Mouse (Mus musculus): ENCODE measurements around the gene Shc3.

Shc3 gene

DNA sequence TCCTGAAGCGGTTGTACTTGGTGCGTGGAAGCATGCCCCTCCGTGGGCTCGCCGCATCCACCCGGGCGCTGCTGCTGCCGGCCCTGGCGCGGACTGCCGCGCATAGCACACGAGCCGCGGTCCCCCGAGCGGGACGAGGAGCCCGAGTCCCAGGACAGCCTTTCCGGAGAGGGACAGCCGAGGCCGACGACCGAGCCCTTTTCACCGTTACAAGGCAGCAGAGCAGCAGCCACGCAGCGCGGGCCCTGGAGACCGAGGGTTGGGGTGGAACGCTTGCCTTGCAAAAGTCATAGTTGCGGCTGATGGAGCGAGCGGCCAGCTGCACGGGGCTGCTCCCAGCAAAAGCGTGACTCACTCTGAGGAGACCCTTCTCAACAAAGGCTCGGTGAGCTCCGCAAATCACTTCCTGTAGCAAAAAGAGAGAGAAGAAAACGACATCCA is 1.8 kb downstream of the Shc3 start:
- no peak for DNase-seq

DNA sequence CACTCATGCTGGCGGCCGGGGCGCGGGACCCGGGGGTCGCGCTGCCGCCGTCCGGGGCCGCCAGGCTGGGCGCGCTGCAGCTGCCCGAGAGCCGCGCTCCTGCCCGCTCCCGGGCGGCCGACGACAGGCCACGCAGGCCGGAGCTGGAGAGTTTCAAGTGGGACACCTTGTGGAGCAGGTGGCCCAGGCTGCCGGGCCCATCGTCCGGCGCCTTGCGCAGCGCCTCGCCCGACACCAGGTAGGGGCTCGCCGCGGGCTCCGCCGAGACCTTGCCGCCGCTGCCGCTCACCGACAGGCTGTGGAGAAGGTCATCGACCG is 2.2 kb downstream of the Shc3 start:
- DNase-seq = no peak

DNA sequence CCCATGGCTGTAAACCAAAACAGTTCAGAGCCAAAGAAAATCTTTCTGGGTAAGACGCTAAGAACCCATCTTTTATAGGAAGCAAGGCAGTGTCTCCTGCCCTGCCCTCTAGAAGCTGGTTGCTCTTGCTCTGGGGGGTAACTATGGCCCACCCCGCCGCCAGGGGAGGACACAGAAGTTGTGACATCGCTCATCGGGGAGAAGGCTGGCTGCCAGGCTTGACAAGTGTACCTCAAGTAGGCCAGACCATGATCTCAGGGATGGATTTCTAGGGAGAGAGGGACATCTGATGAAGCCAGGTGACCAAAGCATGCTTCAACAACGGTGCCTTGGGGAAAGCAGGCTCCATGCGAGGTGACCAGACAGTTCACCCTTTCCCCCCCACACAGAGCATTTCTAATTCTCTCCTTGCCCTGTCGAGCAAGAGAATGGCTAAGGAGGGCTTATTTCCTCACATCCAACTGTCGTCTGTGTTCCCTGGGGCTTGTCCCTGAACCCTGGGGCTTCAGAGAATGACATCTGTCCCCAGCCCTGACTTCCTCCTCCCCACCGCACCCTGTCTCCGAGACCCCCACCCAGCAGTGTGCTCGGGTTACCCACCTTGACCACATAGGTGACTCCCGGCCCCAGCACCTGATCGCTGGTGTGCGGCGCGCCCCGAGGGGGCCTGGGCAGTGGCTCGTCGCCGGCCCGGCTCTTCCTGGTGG is 2.7 kb downstream of the Shc3 start:
- no peak for DNase-seq

DNA sequence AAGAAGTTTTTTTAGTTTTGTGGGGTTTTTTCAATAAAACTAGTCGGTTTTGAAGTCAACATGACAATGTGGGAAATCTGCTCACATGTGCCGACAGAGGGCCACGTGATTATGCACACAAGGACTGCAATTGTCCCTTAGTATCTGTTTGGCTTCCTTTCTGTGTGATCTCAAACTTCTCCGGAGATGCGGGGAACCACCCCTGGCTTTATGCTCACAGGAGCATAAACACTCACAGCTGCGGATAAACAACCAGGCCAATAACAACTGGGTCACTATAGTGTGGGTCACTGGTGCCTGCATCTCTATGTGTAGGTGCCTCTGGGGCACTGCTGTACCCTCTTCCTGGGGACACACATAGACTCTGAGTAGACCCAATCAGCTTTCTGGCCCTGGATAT is 4.5 kb downstream of the Shc3 start:
- no peak for DNase-seq

DNA sequence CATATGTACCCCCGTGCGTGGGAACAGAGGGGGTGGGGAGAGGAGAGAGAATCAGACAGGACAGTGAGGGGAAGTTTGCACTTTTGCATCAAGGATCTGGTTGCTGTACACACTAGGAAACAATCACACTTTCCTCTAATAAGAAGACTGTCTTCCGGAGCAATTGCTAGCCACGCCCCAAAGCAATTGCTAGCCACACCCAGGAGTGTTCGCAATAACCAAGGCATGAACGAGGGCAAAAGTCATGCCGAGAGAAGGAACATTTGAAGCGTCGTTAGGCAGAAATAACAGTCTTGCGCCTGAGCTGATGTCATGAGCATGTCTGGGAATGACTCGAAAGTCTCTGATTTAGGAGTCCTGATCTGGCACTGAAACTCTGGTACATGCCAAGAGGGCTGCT is 15.9 kb downstream of the Shc3 start:
- DNase-seq = peak; percentile 47

DNA sequence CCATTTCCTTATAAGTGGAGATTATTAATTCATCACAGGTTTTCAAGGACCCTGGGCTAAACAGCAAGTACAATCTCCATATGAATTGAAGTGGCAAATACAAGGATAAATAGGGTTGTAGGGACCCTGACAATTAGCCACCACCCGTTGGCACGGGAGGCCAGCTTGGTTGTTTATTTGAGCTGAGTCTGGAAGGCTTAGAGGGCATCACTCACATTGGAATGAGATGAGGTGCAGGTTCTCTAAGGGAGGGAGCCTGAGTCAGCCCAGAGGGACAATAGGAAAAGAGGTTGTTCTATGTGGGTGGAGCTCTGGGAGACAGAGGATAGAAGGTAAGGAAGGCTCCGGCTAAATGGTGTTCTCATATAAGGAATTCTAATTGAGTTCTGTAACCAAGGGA is 17.0 kb downstream of the Shc3 start:
- DNase-seq = no peak

DNA sequence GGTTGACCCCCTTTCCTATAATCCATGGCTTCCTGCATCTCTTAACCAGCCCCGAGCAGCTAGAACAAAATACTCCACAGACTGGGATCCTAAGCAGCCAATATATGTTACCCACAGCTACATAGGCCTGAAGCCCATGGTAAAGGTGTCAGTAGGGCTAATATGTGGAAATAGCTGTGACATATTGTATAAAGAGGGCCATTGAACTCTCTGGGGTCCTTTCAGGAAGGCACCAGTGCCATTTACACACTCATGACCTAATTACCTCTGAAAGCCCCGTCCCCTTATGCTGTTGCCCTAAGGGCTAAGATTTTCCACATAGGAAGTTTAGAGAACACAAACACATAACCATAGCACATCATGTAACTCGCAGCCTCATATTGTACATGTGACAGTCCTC is 17.4 kb downstream of the Shc3 start:
- DNase-seq = no peak

DNA sequence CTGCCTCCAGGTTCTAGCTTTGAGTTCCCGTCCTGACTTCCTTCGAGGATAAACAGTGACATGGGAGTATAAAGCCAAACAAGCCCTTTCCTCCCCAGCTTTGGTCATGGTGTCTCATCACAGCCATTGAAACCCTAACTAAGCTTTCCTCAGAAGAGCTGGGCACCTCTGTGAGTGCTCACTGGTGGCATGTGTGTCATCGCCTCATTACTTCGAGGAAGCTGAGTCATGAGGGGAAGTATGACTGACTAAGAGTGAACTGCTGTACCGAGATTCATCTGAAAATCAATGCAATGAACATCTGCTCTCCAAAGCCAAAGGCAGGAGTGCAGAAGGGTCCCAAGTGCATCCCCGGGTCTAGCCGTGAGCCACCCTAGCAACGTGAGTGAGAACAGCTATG is 29.4 kb downstream of the Shc3 start:
- DNase-seq = no peak

DNA sequence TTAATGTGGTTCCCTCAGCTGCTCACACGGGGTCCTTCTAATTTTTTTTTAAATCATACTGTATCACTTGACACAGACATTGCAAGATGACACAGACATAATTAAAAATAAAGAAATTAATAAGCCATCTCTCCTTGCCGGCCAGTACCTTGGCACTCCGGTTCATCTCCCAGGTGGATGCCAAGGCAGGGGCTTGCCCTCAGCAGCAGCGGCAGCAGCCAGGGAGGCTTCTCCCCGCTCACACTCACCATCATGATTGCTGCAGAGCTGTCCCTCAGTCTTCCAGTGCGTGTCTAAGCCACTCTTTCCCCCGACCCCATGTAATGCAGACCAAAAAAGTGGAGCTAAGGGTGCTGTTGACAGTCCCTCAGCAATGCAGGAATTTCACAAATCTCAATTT is 33.9 kb downstream of the Shc3 start:
- no peak for DNase-seq

DNA sequence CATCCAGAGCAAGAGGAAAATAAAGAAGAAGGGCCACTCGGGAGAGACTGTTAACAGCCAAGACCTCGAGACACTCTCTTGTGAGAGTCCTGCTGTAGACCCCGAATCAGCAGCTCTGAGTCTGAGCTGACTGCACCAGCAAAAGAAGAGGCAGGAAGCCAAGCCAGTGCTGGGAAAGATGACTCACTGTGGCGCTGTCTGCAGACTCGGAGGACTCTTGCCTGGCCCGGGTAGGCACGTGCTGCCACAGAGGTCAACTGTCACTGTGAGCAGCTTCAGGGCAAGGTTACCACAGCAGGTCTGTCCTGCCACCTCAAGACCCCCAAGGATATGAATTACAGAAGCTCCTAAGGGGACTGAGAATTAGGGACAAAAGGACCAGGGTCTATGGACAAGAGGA is 42.7 kb downstream of the Shc3 start:
- peak; percentile 11 for DNase-seq

DNA sequence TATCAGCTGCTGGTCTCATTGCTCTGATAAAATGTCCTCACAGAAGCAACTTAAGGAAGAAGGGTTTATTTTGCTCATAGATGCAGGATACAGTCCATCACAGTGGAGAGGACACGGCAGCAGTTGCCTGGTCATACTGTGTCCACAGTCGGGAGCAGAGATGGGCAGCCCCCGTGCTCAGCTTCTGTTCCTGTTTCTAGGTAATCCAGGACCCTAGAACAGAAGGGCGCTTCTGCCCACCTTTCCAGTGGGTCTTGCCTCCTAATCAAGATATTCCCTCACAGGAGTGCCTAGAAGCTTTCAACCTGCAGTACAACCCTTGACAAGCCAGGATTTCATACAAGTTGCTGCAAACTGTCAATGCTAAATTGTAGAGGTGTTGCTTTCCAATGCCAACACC is 44.9 kb downstream of the Shc3 start:
- no peak for DNase-seq

DNA sequence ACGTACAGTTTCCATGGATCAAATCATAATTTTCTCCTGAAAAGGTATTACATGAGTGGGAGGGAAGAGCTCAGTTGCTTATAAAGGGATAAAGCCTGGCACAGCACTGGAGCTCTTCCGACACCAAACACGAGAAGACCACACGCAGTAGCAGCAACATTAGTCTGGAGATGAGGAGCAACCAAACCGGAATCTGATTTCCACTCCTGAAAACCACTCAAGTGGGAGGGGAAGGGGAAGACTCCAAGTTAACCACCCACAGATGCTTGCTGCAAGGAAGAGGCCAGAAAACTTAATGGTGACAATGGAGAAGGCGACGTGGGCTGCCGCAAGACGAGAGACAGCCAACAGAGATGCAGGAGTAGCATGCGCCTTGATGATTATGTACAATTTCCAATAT is 45.9 kb downstream of the Shc3 start:
- no peak for DNase-seq

DNA sequence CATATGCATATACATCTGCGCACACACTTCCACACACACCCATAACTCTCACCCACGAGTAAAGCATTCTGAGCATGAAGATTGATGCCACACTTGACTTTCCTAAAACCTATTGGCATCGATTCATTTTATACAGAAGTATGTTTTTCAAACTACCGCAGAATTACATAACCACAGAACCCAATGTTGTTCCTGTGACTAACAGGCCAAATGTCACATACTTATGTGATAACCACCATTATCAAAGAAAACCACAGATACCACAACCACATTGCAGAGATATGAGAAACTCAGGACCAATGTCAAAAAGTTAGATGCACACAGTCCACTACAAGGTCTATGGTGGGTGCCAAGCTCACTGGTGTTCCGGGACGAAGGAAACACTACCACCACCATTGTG is 50.3 kb downstream of the Shc3 start:
- DNase-seq = peak; percentile 2

DNA sequence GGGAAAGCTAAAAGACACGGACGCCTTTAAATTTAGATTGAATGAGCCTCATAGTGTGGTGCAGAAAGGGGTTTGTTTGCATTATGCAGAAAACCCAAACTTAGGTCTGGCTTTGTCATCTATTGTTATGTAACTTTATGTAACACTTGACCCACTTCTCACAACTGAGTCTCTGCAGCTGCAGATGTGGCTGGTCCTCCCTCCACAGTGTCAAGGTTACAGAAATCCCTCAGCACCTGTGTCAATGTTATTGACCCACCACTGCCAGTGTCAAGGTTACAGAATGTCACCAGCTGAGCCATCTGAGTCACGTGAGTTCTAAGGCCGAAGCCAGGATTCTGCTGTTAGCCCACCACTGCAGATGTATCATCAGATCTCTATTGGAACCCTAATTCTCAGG is 51.3 kb downstream of the Shc3 start:
- DNase-seq = no peak

DNA sequence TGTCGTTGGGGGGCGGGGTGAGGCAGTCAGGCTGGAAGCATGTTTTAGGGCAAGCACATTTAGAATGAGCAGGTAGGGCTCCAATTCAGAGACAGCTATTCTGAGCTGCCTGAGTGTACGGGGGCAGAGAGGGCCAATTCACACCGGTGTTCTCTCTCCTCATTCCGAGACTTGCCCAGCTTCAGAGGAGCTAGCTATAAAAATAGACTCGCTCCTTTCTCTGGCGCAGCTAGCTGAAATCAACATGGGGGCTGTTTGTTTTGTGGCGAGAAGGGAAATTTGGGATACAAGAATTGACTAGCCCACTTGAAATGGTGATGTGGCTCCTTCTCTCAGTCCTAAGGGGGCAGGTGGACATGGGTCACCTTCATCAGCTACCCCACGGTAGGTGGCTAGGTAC is 60.4 kb downstream of the Shc3 start:
- DNase-seq = no peak

DNA sequence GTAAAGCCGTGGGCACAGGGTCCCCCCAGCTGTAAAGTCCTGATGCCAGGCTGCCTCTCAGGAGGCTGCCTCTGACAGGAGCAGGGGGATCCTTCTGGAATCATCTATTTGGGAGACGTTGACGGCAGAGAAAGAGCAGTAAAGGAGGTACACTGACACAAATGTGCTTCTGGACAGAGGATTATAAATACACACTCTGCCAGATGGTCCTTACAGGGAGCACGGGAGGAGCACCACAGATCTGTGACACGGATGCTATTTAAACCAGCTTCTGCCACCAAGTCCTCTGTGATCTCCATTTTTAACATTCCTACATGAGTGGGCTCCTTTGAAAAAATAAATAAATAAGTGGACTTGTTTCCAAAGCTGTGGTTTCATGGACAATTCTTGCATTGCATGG is 63.5 kb downstream of the Shc3 start:
- DNase-seq = no peak

DNA sequence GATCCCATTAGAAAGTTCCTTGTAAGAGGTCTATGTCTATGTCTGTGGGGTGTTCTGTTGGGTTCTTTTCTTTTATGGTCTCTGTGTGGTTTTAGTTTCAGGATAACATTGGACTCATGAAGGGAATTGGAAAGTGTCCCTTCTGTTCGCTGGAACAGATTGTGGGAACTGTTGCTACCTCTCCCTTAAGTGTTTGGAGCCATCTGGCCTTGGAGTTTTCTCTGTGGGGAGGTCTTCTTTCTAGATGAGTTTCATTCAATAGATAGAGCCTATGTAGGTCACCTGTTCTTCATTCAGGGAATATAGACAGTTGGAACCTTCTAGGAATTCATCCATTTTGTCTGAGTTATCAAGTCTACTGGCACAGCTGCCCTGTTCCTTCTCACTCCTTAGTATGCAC is 69.5 kb downstream of the Shc3 start:
- no peak for DNase-seq

DNA sequence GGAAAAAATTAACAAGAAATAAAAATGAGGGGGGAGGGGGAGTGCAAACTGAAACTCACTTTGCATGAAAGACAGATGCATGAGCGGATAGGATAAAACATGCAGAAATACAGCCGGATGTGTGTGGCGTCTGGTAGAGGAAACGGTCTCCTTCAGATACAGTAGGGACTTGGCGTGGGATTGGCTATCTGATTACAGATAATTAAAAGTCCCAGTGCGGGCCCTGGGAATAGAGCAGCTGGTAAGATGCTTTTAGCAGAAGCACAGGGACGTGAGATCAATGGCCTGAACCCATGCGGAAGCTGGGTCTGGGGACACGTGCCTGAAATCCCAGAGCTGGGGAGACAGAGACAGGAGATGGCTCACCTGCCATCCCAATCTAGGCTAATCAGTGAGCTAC is 75.5 kb downstream of the Shc3 start:
- DNase-seq = no peak

DNA sequence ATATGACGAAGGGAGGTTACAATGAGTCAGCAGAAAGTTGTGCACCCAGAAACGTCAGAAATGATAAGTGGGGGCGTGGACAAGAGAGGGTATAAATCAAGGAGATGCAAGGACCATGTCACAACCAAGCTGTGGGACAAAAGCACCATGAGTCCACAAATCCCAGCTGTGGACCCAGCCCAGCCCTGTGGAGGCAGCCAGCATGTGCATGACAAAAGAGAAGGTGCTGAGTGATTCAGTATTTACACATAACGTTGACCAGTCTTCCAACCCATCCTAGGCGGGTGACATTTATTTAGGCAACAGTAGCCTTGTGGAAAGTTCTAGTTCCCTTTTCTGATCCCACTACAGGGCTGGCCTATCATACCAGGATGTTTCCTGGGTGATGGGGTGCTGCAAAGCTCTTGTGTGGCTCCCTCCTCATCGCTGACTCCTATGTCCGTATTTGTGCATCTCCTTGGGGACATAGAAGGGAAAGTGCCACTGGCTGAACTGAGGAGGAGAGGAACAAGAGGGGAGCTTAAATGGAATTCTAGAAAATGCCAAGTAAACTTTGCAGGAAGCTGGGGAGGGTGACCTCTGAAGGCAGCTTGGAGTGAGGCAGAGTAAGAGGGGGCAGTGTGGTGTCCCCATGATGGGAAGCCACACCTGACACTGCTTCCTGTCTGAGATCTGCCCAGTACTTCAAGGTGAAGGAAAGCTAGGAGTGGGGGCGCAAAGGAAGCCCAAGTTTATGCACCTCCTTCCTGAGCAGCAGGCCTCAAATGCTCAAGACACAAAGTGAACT is 77.4 kb downstream of the Shc3 start:
- no peak for DNase-seq

DNA sequence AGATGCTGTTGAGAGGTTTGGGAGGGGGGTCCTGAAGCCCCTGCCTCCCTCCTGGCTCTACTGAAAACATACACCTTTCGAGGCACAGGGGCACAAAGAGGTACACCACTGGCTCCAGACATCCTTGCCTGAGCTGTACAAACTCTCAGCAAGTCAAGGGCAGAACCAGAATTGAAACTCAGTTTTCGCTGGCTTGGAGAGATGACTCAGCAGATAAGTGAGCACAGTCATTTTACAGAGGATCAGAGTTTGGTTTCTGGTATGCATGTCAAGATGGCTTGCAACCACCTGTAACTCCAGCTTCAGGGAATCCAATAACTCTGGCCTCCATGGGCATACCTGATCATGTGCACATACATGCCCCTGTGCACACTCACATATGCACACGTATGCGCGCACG is 79.0 kb downstream of the Shc3 start:
- no peak for DNase-seq

DNA sequence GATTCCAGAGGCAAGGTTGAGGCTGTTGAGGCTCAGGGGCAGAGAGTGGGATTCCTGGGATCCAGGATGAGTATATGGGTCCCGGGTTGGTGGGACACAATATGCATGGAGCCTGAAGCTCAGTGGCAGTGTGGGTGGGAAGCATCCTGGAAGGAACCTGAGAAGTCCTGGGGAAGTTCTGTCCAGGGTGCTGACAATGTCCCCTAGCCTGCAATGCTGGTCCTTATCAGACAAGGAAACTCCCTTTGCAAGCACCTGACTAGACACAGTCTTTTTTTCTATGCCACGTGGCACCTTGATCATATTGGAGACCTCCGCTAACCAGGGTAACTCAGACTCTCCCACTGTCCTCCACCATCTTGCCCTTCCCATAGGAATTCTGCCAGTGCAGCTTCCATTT is 80.3 kb downstream of the Shc3 start:
- no peak for DNase-seq

DNA sequence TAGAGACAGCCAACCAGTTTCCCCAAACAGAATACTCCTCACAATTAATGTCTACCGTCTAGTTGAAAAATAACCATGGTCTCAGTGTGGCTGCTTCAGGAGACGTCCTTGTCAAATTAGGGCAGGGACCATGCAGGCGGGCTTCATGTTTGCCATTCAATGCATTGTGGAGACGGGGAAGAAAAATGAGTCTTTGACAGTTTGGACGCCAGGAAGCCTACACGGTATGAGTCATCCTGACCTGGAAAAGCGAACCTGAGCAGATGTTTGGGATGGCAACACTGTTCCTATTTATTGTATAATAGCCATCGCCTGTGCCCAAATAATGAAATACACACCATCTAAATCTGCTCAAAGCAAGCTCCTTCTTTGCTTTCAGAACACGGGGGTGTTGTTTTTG is 83.9 kb downstream of the Shc3 start:
- no peak for DNase-seq

DNA sequence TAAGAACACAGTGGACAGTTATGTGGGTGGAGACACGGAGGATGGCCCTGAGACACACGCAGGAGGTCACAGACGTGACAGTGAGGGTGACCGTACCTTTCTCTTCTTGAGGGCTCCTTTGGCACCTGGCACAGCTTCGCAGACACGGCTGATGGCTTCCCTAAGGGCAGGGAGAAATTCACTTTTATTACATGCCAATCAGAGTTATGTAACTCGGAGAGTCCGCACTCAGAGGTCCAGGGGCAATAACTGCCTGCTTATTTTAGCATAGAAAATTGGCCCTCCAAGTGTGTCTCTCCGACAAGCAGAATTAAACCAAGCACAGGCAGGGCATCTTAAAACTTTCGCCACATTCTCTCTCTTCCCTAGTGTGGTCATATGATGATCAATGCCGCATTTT is 86.4 kb downstream of the Shc3 start:
- no peak for DNase-seq

DNA sequence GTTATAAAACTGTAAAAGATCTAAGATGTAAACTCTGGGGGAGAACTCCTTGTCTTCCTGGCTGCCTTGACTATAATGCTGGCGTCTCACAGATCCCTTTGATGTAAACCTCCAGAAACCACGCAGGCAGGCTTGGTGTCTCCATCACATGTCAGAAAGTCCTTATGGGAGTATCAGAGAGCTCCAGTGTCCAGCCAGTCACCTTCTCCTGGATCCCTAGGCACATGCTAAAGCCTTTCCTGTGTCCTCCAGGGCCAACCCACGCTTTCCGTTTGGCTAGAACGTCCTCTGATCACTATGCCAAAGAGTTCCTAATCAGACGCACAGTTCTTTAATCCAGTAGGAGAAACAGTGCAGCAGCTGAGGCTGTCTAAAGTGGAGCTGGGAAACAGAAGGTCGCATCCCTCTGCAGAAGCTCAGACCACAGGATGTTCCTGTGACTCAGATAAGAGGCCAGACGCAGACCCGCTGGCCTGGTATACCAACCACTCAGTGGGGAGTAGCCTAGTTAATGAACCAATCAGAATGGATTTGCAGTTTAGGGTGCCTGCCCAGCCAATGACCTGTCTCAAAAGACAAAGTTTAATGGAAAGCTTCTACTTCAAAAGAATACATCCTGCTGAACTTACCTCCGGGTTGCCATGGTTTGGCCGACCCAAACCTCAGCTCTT is 88.7 kb downstream of the Shc3 start:
- DNase-seq = no peak
